Mouse (Mus musculus) gastrocnemius, adult 18-20 months (tissue): Measurements from ENCODE around the gene Cep170b. TPM values are rescaled to one million over a fixed set of nuclear protein-coding genes. Genes with fewer than 3 reads are reported as not detected.

Experiments used
- microRNA-seq: library from miRNA; unstranded; fragments of <30 nt; microRNA quantifications from one replicate; pipeline ENCODE4 v1.2.0, GENCODE M21; 2021
- total RNA-seq, 2 experiments: library from RNA; stranded (reverse); gene quantifications; 2 replicates each; pipeline ENCODE4 v1.2.3; 2021

The Cep170b gene
- total RNA-seq, 2 experiments from 2014 or later = 9.0 to 12.8 TPM

Small RNAs within 50 kb of the gene (microRNA-seq; reads per million reads assigned to microRNA genes)
- 1.7 reads per million for gene Mir6940

Other genes starting within 250 kb of the Cep170b start
- 1 to 10 TPM; 1.9 to 2.7 TPM for gene A530016L24Rik, start 231.0 kb upstream of the Cep170b start, total RNA-seq
- gene Tmem179, start 203.7 kb upstream of the Cep170b start, total RNA-seq = not detected
- gene Inf2, start 131.7 kb upstream of the Cep170b start, total RNA-seq = 10 to 100 TPM in 1 of 2 experiments, 1 to 10 TPM in 1; 7.7 to 11.0 TPM
- 1,000 to 10,000 TPM in 1 of 2 experiments, 100 to 1,000 TPM in 1; 975 to 1,075 TPM for gene Adssl1, start 100.4 kb upstream of the Cep170b start, total RNA-seq
- 10 to 100 TPM; 21.6 to 22.7 TPM for gene Siva1, start 75.8 kb upstream of the Cep170b start, total RNA-seq
- gene Akt1, start 45.6 kb upstream of the Cep170b start, total RNA-seq = 10 to 100 TPM; 44.7 to 49.5 TPM
- under 1 TPM; 0.59 to 0.90 TPM for gene Zbtb42, start 41.6 kb upstream of the Cep170b start, total RNA-seq
- 1 to 10 TPM; 1.3 to 3.4 TPM for gene Pld4, start 40.2 kb downstream of the Cep170b start, total RNA-seq
- gene Ahnak2, start 82.2 kb downstream of the Cep170b start, total RNA-seq = 1 to 10 TPM; 7.2 to 7.8 TPM
- gene Clba1, start 88.5 kb downstream of the Cep170b start, total RNA-seq = under 1 TPM; 0.34 to 0.57 TPM
- 1 to 10 TPM; 2.2 to 2.8 TPM for gene Cdca4, start 109.0 kb downstream of the Cep170b start, total RNA-seq
- under 1 TPM in 1 of 2 experiments, not detected in 1; 0.14 TPM for gene Gpr132, start 147.8 kb downstream of the Cep170b start, total RNA-seq
- gene Jag2, start 209.3 kb downstream of the Cep170b start, total RNA-seq = 10 to 100 TPM; 22.1 to 24.0 TPM
- gene Nudt14, start 221.7 kb downstream of the Cep170b start, total RNA-seq = 1 to 10 TPM; 6.5 to 7.6 TPM